9 mouse cellular contexts compared by ENCODE assay signal in genomic region chr10:58651270-58652042, GRCm38 (mm10). TPM values are rescaled to one million over a fixed set of nuclear protein-coding genes. Genes with fewer than 3 reads are reported as not detected.
DNase-seq lines count a peak whose midpoint lies in the region; ATAC-seq and TF ChIP-seq lines count a peak whose summit lies in the region.
"Had no signal": no experiment of that assay in that cellular context is flagged by ENCODE, and none has a peak within 500 bp of the region (broad histone marks: within the 10 kb centered on the region; RNA-seq: fewer than 3 reads in every experiment).

No protein-coding gene starts in this region.

- ATAC-seq in lung, postnatal 0 days: no peak
- ATAC-seq in embryonic facial prominence, embryonic 15.5 days (ENCODE audit: insufficient number of reproducible peaks, low FRiP score, low TSS enrichment, low read depth): peak; percentile 41; the same call in 1 of the 2 replicates
- ATAC-seq in intestine, embryonic 16.5 days: 0 out of 2 replicates have a peak, but pooled peaks have one; percentile 23
- no peak for ATAC-seq in neural tube, embryonic 15.5 days (ENCODE audit: low FRiP score)

- H3K4me1 ChIP-seq in lung, postnatal 0 days (ENCODE audit: insufficient read depth, low read depth, low read length): no peaks in the 10 kb centered on the region
- H3K4me1 ChIP-seq in embryonic facial prominence, embryonic 15.5 days: peaks cover 19% of the 10 kb centered on the region
- H3K4me1 ChIP-seq in intestine, embryonic 16.5 days (ENCODE audit: control insufficient read depth, insufficient read depth, low read length): peaks cover 12% of the 10 kb centered on the region
- H3K4me1 ChIP-seq in neural tube, embryonic 15.5 days: peaks cover 19% of the 10 kb centered on the region

- peak; percentile 25 for DNase-seq in lung, postnatal 0 days (ENCODE audit: low spot score)
- no peak for DNase-seq in lung, postnatal 10 days
- no peak for DNase-seq in spleen, postnatal 10 days (ENCODE audit: low spot score in 2 of 2)
- DNase-seq in frontal cortex, postnatal 36 days (ENCODE audit: low spot score in 2 of 2): no peak
- no peak for DNase-seq in ovary, adult 18-20 months (ENCODE audit: low spot score)

- H3K36me3 ChIP-seq in lung, postnatal 0 days (ENCODE audit: insufficient read depth, low read length): no peaks in the 10 kb centered on the region
- no peaks in the 10 kb centered on the region for H3K36me3 ChIP-seq in embryonic facial prominence, embryonic 15.5 days
- no peaks in the 10 kb centered on the region for H3K36me3 ChIP-seq in intestine, embryonic 16.5 days (ENCODE audit: control insufficient read depth, insufficient read depth, low read length)
- H3K36me3 ChIP-seq in neural tube, embryonic 15.5 days: no peaks in the 10 kb centered on the region

- no peak for TF ChIP-seq CTCF in lung, postnatal 0 days (IDR thresholded peaks at IDR 0.05)

- no peak for TF ChIP-seq EP300 in lung, postnatal 0 days (IDR thresholded peaks at IDR 0.05)

- peak overlapping the region; percentile 43 for H3K4me2 ChIP-seq in lung, postnatal 0 days (replicated peaks; ENCODE audit: low read depth, low read length)
- peak overlapping the region; percentile 25; the same call in 1 of the 2 replicates for H3K4me2 ChIP-seq in embryonic facial prominence, embryonic 15.5 days (replicated peaks)
- peak overlapping the region; percentile 43 for H3K4me2 ChIP-seq in intestine, embryonic 16.5 days (ENCODE audit: low read depth, low read length)
- peak overlapping the region; percentile 38 for H3K4me2 ChIP-seq in neural tube, embryonic 15.5 days

- no peaks in the 10 kb centered on the region for H3K9me3 ChIP-seq in lung, postnatal 0 days (ENCODE audit: low read length)
- no peaks in the 10 kb centered on the region for H3K9me3 ChIP-seq in embryonic facial prominence, embryonic 15.5 days (replicated peaks)
- no peaks in the 10 kb centered on the region for H3K9me3 ChIP-seq in intestine, embryonic 16.5 days (ENCODE audit: control insufficient read depth, low read length)
- H3K9me3 ChIP-seq in neural tube, embryonic 15.5 days (replicated peaks): no peaks in the 10 kb centered on the region

- H3K27ac ChIP-seq in lung, postnatal 0 days (ENCODE audit: low read length): no peak overlapping the region
- peak overlapping the region; percentile 51; the same call in 1 of the 2 replicates for H3K27ac ChIP-seq in embryonic facial prominence, embryonic 15.5 days (replicated peaks)
- no peak overlapping the region for H3K27ac ChIP-seq in intestine, embryonic 16.5 days (ENCODE audit: low read length)
- no peak overlapping the region for H3K27ac ChIP-seq in neural tube, embryonic 15.5 days (replicated peaks)

- H3K4me3 ChIP-seq in lung, postnatal 0 days (ENCODE audit: low read depth, low read length): no peak overlapping the region
- peak overlapping the region; percentile 6; the same call in 1 of the 2 replicates for H3K4me3 ChIP-seq in embryonic facial prominence, embryonic 15.5 days (replicated peaks)
- peak overlapping the region; percentile 14; the same call in 1 of the 2 replicates for H3K4me3 ChIP-seq in intestine, embryonic 16.5 days (ENCODE audit: low read length)
- H3K4me3 ChIP-seq in neural tube, embryonic 15.5 days (replicated peaks): no peak overlapping the region
- H3K4me3 ChIP-seq: myocyte had no signal

- no peaks in the 10 kb centered on the region for H3K27me3 ChIP-seq in lung, postnatal 0 days (replicated peaks; ENCODE audit: insufficient read depth, low read length)
- no peaks in the 10 kb centered on the region for H3K27me3 ChIP-seq in embryonic facial prominence, embryonic 15.5 days
- peaks cover 7% of the 10 kb centered on the region; the same call in 1 of the 2 replicates for H3K27me3 ChIP-seq in intestine, embryonic 16.5 days (replicated peaks; ENCODE audit: control insufficient read depth, insufficient read depth, low read length)
- H3K27me3 ChIP-seq in neural tube, embryonic 15.5 days (replicated peaks): 0 out of 2 replicates have a peak, but pooled peaks cover 2% of the 10 kb centered on the region

- 9% methylated on average over 22 of the region's 22 CpGs for WGBS in lung, postnatal 0 days
- 4% methylated on average over 22 of the region's 22 CpGs for WGBS in embryonic facial prominence, embryonic 15.5 days
- 7% methylated on average over 22 of the region's 22 CpGs for WGBS in intestine, embryonic 16.5 days
- 5% methylated on average over 22 of the region's 22 CpGs for WGBS in neural tube, embryonic 15.5 days

- H3K9ac ChIP-seq in lung, postnatal 0 days (replicated peaks; ENCODE audit: low read depth): no peak overlapping the region
- H3K9ac ChIP-seq in embryonic facial prominence, embryonic 15.5 days: no peak overlapping the region
- H3K9ac ChIP-seq in intestine, embryonic 16.5 days (ENCODE audit: low read depth, low read length): 0 out of 2 replicates have a peak overlapping the region, but pooled peaks have one; percentile 10
- H3K9ac ChIP-seq in neural tube, embryonic 15.5 days (replicated peaks): no peak overlapping the region

RNA-seq across cellular contexts. Expression of gene Edar, which starts 24.0 kb away (rescaled TPM):
- 0.51 and 0.64 TPM in 2 replicates for polyA plus RNA-seq in lung, postnatal 0 days (2015; fragmentation: Nextera tagmentation; extraction: Ambion mirVana)
- polyA plus RNA-seq in embryonic facial prominence, embryonic 15.5 days (2015; fragmentation: Nextera tagmentation; extraction: Ambion mirVana): 2.8 and 3.0 TPM in 2 replicates
- polyA plus RNA-seq in intestine, embryonic 16.5 days (2015; fragmentation: Nextera tagmentation; extraction: Ambion mirVana): 0.36 and 0.39 TPM in 2 replicates
- 0.06 and 0.28 TPM in 2 replicates for polyA plus RNA-seq in neural tube, embryonic 15.5 days (2015; fragmentation: Nextera tagmentation; extraction: Ambion mirVana)
- polyA plus RNA-seq: myocyte had no signal

Comparison
In these comparisons a context has a peak if more than half of its experiments do, and no peak if none do; other contexts are left out.
1. ATAC-seq: peak in embryonic facial prominence, embryonic 15.5 days (single experiment) and intestine, embryonic 16.5 days (single experiment); none in lung, postnatal 0 days (single experiment) and neural tube, embryonic 15.5 days (single experiment).
2. H3K4me3 ChIP-seq: peak in embryonic facial prominence, embryonic 15.5 days (single experiment) and intestine, embryonic 16.5 days (single experiment); none in lung, postnatal 0 days (single experiment) and neural tube, embryonic 15.5 days (single experiment).
3. Peak in every context shown above with its lines, with median percentiles within 50 percentile points of each other: H3K4me2 ChIP-seq.